Mouse (Mus musculus) c-Kit-negative CD71-positive TER-119-positive erythroid progenitor cells, embryonic 14.5 days (primary cell): ENCODE measurements around the gene Kif13a.
A peak's percentile ranks its signal among the peaks of the same experiment; 100 is the strongest.

Experiments used
- DNase-seq: peaks from one replicate; pipeline ENCODE4 v3.0.0-alpha.2; 2013; ENCODE audit warnings: low read depth, low spot score

Kif13a gene

DNA sequence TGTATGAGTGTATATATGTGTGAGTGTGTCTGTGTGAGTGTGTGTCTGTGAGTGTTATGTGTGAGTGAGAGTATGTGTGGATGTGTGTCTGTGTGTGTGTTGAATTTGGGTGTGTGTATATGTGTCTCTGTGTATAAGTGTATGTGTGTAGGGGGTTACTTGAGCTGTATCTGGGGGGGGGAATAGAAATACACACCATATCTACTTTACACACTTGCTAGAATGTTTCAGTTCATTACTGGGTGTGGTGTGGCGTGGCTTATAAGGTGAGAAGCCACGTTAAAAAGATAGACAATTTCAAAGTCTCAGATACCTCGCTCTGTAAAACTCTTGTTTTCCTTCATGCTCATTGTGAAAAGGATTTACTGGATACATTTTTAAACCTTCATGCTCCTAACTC is 152.2 kb downstream of the Kif13a start:
- DNase-seq: no peak

DNA sequence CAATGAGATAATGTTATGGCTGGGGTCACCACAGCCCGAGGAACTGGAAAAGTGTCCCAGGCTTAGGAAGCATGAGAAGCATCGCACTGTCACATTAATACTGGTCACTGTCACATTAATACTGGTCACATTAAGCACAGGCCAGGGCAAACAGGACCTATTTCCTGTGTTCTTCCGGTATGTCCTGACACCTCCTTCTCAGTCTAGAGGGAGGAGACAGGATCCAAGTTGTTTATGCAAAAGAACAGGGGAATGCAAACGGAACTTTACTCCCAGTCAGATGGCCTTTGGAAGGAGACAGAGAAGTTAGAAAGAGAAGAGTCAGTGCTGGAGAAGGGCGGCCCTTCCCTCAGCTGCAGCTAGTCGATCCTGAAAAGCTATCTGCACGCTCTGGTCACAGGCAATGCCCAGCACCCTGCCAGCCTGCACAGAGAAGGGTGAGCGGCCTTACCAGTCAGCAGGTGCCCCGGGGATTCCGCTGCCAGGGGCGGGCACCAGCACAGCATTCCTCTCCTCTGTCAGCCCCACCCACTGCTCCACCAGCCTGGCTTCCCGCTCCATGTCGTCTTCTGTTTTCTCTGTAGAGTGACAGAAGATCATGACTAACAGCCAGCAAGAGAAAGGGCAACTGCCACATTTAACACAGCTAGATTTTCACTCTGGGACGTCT is 152.9 kb downstream of the Kif13a start:
- no peak for DNase-seq

DNA sequence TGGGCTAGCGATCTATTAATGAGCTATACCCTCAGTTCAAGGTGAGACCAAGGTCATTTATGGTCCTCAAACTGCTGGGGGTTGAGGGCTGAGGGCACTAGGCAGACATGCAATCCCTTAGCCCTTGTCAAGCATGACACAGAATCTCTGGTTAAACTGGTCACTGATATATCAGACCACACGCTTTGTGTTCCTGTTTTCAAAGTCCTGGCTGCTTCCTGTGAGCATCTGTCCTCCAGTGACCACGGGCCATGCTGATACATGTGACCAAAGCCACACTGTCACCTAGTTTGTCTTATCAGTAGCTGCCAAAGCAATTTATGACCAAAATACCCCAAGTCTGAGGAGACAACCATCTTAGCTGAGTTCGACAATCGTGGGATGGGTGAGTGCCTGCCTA is 154.7 kb downstream of the Kif13a start:
- DNase-seq: no peak

DNA sequence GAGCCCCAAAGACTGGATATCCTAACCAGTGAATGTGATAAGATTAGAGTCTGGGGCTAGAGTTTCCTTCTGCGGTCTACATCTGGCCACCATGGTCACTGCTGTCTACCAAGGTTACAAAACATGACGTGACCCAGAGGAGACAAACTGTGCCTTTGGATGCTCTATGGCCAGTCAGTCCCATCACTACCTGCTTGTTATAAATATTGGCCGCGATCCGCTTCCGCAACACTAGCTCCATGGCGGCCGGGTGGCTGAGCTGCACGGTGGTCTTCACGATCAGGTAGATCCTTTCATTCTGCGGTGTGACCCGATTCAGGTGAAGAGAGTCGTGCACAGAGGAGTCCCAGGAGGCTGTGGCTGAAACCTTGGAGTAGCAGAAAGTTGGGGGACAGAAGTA is 157.1 kb downstream of the Kif13a start:
- DNase-seq: no peak

DNA sequence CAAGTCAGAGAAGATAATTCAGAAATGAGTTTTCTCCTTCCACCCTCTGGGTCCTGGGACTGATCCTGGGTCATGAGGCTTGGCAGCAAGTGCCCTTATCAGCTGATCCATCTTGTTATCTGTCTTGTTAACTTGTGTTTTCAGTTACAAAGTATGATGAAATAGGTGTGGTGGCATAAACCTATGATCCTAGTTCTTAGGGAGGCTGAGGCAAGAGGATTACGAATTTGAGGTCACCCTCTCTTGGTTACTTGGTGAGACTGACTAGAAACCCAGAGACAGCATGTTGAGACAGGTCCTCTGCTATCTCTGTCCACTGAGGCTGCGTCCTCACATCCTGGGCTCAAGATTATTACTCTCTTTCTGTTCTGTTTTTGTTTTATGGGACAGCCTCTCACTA is 164.3 kb downstream of the Kif13a start:
- no peak for DNase-seq

DNA sequence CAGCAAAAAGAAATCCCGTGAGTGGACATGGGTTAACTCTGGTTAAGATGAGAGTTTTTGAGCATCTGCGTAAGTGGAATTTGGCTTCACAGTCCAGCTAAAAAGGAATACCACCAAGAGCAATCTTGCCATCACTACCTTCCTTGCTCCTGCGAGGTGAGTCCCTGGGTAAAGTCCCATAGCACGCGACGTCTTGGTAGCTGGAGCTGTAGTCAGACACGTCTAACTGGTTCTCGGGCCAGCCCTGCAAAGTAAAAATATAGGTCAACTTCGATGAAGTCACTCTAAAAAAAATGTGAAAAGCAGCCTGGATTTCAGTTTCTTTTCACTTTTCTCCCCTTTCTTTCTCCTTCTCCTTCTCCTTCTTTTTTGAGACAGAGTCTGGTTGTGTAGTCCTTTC is 166.5 kb downstream of the Kif13a start:
- no peak for DNase-seq

DNA sequence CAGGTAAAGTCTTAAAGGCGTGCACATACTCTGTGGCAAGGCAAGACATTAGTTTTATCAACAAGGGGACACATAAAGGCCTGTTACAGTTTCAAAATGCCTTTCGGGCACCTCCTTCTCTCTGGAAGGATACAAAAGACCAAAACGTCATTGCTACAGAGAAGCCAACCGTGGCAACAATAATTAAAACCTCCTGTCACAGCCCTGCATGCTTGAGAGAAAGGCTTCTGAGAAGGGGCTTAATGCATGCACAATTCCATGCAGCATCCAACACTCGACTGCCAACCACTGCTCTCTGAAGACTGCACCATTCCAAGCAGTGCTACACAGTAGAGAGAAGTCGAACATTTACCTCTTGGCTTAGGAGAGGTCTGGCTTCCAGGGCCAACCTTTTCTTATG is 168.7 kb downstream of the Kif13a start:
- DNase-seq: no peak

DNA sequence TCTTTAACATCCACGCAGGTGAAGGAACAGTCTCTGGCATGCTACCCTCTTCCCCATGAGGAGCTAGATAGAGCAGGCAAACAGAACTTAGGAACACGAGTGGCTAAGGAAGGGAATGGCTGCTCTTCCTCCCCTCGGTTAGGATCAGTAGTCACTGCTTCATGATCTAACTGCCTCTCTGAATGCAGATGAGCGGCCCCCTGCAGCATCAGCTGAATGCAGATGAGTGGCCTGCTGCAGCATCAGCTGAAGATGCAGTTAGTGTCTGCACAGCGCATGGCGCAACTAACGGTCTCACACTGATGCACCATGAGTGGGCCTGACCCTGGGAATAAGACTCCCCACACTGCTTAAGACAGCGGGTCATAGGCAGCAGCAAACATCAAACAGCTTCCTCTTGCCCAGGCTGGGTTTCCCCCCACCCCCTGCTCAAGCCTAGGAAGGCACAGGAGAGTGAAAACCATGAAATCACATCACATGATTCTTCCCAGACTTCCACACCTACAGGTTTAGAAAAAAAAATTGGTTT is 170.3 kb downstream of the Kif13a start:
- no peak for DNase-seq

DNA sequence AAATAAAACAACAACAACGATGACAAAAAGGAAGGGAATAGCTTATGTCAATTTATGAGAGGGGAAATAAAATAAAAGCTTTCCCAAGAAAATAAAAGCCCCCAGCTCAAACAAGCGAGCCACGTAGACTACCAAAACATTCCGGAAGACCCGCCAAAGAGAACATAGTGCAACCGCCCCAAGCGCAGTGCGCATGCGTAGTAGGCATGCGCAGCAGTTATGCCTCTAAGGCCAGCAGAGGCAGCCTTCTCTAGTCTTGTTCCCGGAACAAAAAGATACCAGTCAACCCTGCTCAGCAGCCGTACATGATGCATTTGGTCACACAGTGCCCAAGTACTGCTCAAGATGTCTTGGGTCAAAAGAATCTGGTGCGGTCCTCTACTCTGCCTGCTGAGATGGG is 171.0 kb downstream of the Kif13a start:
- no peak for DNase-seq

DNA sequence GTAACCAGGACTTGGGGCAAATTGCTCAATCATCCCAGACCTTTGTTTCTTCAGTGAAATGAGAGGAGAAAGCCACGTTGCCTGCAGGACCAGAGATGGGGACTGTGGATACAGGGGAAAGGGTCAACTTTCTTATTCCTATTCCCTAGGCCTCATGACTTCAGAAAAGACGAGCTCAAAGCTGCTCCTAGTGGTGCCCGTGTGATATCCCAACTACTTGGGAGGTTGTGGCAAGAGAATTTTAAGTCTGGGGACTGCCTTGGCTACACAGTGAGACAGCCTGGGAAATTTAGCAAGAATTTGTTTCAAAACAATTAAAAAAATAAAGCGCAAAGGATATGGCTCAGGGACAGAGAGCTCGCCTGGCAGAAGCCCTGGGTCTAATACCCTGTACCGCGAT is 171.7 kb downstream of the Kif13a start:
- DNase-seq: no peak

DNA sequence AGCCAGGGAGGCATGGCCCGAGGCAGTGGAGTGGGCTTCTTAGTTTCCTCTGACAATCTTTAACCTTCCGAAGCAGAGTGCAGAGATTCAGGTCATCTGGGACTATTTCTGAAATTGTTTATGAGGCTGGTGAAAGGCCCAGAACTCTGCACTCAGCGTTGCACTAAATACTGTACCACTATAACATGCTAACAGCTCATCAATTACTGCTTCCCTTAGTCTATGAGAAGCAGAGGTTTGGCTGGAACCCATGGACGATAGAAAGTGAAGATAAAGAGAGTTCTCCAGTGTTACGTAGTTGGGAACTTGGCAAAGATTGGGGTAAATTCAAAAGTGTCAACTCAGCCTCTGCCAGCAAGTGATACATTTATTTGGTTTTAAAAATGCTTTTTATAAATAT is 176.4 kb downstream of the Kif13a start:
- DNase-seq: no peak

DNA sequence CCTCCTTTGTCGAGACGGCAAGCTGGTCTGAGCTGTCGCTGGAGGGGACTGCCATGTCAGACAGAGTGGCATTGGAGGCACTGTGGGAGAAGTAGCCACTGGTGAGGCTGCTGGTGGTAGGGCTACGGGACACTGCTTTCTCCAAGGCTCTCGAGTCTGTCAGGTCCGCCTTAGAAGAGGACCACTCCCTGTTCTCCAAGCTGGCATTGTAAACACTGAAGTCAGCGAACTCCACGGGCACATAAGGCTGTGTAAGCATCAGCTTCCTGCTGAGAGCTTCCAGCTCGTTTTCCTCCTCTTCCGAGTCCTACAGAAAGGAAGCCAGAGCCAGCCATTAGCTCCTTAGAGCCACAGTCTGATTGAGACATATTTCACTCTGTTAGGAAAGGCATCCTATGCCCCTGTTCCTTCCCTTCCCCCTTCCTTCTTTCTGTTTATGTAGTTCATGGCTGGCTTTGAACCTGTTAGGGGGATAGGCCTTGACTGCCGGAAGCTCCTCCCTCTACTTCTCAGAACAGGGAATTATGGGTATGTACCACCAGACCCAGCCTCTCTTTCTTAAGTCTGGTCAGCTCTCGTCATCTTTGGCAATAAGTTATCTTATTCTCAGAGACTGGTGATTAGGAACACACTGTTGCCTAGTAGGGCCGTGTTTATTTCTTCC is 177.0 kb downstream of the Kif13a start:
- DNase-seq: no peak

DNA sequence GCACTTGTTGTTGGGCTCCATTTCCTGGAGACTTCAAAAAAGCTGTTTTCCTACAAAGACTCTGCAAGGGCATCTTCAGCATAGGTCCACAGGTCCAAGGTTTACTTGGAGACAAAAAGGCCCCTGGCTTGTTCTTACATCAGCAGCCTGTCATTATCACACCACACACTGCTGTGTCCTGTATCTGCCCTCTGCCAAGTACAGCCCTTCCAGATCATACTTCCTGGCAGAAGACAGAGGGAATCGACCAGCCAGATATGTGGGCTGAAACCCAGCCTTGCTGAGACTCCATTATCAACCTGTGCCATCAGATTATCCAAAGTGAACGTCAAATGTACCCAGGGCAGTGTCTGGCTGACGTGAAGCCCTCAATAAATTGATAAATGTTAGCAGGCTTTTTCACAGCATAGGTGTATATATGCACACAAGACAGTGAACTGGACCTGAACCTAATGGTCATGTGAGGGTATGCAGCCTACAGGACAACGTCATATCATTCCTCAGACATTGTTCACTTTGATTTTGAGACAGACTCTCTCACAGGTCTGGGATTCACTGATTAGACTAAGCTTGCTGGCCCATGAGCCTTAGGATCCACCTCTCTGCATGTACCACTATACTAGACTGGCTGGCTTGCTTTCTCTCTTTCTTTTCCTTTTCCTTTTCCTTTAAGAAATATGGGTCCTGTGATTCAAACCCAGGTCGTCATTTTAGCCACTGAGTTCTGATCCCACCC is 181.4 kb downstream of the Kif13a start:
- no peak for DNase-seq

DNA sequence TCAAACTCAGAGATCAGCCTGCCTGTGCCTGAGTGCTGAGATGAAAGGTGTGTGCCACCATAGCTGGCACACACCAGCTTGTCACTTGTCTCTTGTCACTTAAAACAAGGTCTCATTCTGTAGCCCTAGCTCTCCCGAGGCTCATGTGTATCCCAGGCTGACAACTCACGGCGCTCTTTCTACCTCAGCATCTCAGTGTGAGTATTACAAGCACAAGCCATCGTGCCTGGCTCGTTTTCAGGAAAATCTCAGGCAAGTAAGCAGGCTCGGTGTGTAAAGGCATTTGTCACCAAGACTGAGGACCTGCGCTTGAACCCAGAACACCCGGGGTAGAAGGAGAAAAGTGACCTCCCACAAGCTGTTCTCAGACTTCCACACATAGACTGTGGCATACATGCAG is 185.8 kb downstream of the Kif13a start:
- no peak for DNase-seq

DNA sequence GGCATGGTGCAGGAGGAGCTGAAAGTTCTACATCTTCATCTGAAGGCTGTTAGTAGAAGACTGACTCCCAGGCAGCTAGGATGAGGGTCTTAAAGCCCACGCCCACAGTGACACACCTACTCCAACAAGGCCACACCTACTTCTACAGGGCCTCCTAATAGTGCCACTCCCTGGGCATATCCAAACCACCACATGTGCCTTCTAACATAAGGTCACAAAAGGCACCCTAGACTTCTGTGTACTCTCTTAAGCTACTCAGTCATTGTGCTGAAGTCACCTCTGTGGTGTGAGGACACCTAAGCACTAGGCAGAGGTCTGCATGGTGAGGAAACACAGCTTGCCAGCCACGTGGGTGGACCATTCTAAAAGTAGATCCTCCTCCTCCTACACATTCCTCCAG is 187.3 kb downstream of the Kif13a start:
- no peak for DNase-seq

DNA sequence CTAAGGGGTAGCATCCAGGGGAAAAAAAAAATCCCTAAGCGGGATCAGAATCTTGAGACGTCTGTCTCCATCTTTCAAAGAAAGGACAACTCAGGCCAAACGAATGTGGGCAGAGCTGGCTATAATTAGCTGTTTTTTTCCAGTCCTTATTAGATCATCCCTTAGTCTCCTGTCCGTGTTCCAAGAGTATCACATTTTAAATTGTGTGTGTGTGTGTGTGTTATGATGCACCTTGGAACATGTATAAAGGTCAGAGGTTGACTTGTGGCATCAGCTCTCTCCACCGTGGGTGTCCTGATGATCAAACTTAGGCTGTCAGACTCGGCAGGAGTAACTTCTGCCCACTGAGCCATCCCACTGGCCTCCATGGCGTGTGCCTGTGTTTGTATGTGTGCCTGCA is 190.2 kb downstream of the Kif13a start:
- DNase-seq: no peak

DNA sequence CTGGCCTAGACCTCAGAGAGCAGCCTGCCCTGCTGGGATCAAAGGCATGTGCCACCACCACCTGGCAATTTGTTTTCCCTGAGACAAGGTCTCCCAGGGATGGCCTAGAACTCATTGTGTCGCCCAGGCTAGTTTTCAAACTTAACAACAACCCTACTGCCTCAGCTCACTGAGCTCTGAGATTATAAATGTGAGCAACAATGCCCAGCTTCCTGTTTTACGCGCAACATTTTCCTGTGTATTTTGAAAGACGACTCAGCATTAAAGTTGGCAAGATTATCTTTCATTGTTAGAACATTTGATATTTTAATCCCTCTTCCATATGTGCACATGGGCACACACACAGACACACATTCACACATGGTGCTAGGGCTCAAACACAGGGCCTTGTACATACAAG is 192.2 kb downstream of the Kif13a start:
- no peak for DNase-seq

DNA sequence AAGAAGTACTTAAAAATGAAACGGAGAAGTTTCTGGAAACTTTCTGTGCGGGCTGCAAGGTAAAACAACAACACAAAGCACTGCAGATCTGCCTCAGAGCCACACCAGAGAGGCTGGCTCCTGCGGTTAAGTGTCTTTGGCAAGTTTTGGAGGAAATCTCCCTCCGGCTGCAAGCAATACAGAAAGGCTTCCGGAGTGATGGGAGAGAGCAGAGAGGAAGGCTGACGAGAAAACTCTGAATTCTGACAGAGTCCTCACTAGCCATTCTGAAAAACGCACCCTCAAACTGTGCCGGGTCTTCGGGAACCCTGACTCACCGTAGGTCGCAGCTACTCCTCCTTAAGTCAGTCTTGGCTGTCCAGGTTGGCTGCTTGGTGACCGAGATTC is 193.2 kb downstream of the Kif13a start:
- no peak for DNase-seq

DNA sequence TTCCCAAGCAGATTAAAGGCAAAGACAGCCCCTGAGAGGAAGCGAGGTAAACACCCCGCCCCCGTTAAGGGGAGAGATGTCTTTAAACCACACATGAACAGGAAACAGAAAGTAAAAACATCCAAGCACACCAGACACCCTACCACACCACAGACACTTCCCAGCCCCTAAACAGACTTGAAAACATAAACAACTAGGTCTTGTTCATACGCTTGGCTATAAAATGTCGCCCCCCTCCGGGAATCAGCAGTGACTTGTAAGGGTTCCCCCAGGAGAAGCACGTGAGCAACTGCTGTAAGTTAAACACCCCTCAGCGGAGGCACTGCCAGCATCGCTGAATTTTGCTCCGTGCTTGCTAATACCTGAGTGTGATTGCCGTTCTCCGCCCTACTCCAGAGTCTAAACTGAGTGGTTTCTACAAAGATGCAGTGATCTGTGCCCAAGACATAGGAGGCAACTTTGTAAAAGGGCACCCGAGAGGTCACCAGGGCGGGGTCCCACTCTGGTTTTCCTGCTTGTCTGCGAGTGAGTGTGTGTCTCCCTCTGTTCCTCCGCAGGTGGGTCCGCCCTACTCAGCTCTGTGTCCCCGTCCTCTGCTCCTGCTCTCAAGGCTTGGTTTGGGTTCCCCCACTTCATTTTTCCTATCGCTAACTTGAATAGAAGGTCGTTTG is 193.7 kb downstream of the Kif13a start:
- peak; percentile 29 for DNase-seq

DNA sequence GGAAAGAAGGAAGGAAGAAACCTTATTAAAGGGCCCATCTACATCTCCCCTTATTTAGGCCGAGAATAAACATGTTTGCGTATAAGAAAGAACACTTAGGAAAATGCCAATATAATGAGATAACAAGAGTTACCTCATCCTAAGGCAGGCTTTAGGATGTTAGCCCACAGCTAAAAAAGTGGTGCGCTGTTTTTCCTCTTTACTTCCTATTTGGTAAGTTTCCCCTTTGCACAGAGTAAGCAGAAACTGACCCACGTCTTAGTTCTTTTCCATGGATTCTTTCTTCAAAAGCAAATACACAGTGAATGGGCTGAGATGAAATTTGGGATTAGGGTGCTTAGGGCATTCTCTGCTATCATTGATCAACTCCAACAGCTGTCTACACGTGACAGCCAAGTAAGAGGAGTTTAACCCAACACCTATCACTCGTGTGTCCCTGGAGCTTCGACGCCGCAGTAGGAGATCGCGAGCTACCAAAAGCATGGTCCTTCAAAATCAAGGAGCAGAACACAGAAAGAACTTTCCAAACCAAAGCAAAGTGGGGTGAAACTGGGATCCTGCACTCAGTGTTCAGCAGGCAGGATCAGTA is 194.4 kb downstream of the Kif13a start:
- DNase-seq: no peak

DNA sequence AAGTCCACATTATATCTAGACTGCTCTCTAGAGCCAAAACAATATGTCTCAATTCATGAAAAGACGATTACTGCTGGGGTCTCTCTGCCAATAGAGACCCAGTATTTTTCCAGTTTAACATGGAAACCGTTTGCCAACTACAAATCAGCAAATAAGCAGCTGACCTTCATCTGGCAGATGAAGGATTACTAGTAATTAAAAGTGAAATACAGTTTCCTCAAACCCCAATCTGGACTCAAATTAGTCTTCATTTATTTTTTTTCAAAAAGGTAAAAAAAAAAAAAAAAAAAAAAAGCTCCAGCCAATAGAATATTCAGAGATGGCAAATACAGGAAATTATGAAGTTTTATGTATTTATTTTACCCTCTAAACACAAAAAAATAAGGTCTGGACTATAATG is 199.7 kb downstream of the Kif13a start:
- no peak for DNase-seq

DNA sequence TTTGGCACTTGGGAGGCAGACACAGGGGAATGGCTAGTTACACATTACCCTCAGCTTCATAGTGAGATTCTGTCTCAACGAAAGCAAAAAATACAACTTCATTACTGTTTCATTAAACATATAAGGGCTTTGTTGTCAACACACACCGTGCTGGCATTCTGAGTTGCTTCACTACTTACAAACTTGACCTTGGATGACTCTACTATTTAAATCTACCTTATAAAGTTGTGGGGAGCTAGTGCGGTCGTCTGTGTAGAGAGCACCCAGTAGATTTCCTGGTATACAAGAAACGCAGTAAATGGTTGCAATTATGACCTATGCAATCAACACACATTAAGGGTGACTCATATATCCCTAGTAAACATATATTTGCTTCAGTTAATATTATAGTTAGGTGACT is 201.3 kb downstream of the Kif13a start:
- DNase-seq: peak; percentile 20
